Mouse (Mus musculus) embryo, embryonic 11.5 days (tissue): ENCODE results near the gene Sdr9c7.
"Not testable (repeated sequence)": the region's sequence is repeated elsewhere in the genome, so short reads cannot be mapped to it uniquely, and the experiment has no call there.

Experiments used
- DNase-seq: peaks from one replicate; pipeline ENCODE4 v3.0.0-alpha.2; 2012; ENCODE audit warnings: low read depth, low spot score

The Sdr9c7 gene

GRCm38 (mm10) chr10:127898218-127898617 lies at the start of gene Sdr9c7:
Sdr9c7 (plus strand) TSS chr10:127898518.
- DNase-seq = no peak

DNA sequence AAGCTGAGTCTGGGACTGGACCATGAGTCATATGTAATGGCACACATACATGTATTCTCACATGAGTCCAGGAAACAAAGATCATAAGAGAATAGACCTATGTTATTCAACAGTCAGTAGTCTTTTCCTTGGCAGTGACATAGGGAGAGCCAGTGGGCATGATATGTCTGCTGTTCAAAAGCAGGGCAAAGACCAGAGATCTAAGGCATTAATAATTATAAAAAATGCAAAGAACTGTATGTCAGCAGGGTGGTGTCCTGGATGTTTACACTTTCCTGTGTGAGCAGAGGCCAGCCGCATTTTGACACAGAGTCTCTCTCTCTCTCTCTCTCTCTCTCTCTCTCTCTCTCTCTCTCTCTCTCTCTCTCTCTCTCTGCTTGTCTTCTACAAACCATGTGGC lies 48.7 kb upstream of the Sdr9c7 start, which contains the start of gene Rdh19:
TSS of gene Rdh19 (plus strand) at position 301 of the 400 bp plus-strand sequence.
- DNase-seq = no peak

GRCm38 (mm10) chr10:127856376-127856775 lies 41.9 kb upstream of the Sdr9c7 start:
- DNase-seq = no peak

- no peak for DNase-seq
Measured at GRCm38 (mm10) chr10:127864931-127865330, 33.4 kb upstream of the Sdr9c7 start.

- no peak for DNase-seq
Measured at GRCm38 (mm10) chr10:127866232-127866631, 32.1 kb upstream of the Sdr9c7 start, which contains the start of gene Rdh16f2. Rdh16f2 (plus strand) TSS chr10:127866474.

DNA sequence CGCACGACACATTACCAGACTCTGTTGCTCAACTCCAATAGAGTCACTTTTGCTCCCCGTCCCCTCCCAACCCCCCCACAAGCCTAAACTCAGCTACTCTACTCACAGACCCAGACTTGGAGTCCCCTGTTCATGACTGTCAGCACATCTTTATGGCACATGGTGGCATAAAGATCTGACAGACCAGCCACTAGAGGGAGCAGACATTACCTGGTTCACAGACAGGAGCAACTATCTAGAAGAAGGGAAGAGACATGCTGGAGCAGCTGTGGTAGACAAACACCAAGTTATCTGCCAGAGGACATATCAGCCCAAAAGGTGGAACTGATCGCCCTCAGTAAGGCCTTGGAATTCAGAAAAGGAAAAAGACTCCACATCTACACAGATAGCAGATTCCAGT lies 25.8 kb upstream of the Sdr9c7 start:
- no peak for DNase-seq

GRCm38 (mm10) chr10:127877681-127878080 lies 20.6 kb upstream of the Sdr9c7 start:
- no peak for DNase-seq

GRCm38 (mm10) chr10:127878262-127879057 lies 19.9 kb upstream of the Sdr9c7 start:
- DNase-seq = no peak

DNA sequence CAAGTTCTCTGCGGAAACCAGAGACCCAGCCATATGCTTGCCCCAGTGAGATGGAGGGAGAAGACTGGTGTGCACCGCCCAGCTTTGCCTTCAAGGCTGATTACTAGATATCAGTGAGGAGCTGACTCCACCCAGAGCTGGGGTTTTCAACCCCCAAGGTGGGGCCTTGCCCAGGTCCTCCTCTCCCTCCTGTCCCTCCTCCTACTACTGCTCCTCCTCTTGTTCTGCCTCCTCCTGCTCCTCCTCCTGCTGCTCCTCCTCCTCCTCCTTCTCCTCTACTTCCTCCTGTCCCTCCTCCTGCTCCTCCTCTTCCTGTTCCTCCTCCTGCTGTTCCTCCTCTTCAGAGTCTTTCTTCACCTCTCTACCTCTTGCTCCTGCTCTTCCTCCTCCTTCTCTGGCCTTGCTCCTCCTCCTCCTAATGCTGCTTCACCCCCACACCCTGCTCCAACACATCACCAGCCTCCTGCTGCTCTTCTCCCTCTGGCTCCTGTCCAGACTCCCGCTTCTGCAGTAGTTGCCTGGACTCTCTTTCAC lies 19.1 kb upstream of the Sdr9c7 start:
- no peak for DNase-seq

- no peak for DNase-seq
Measured at GRCm38 (mm10) chr10:127881041-127881440, 17.3 kb upstream of the Sdr9c7 start.

GRCm38 (mm10) chr10:127886551-127886950 lies 11.8 kb upstream of the Sdr9c7 start:
- no peak for DNase-seq

DNA sequence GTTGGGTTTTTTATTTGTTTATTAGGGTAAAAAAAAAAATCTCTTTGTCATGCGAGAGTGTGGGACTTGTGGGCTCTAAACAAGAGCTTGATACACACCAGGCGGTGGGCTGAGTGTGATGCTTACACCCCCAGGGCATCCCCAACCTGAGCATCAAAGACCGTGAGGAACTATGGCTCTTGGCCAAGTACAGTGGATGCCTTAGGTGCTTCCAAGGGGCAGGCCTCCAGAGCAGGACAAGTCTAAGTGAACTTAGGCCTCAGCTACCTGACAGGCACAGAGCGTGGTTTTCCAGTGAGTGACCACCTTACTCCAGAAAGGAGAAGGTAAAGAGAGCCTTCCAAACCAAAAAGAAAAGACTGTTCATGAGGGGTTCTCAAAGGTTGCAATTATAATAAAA lies 11.3 kb upstream of the Sdr9c7 start:
- DNase-seq = no peak

DNA sequence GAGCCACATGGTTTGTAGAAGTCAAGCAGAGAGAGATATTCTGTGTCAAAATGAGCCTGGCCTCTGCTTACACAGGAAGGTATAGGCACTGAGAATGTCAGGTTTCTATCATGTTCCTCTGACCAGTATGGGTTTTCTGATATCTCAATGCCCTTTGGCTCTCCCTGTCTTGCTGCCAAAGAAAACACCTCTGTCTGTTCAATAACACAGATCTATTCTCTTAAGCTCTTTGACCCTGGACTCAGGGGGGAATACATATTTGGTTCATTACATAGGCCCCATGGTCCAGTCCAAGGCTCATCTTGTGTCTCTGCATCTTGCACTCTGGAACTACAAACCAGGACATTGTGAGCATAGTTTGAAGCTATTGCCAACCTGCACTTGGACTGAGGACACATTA lies 9.7 kb upstream of the Sdr9c7 start, which contains the start of gene Rdh7:
TSS of gene Rdh7 (minus strand) at position 213 of the 400 bp plus-strand sequence.
- DNase-seq = no peak

DNA sequence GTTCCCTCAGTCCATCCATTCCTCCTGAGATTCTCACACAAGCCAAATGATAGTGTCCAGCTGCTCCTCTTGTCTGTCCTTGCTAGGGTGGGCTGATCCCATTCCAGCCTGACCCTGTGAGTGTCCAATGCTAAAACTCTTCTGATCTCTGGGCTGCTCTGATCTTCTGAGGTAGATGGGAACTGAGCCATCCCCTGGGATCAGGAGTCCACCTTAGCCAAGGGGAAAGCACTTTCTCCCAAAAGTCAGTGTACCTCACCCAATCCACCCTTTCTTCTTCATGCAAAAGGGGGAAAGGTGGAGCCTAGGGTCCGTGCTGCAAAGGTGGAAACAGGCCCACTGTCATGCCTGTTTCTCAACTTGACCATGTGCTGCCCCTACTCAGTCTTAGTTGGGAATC lies 6.8 kb upstream of the Sdr9c7 start:
- no peak for DNase-seq

- not testable (repeated sequence) for DNase-seq
Measured at GRCm38 (mm10) chr10:127893163-127894022, 4.9 kb upstream of the Sdr9c7 start.

DNA sequence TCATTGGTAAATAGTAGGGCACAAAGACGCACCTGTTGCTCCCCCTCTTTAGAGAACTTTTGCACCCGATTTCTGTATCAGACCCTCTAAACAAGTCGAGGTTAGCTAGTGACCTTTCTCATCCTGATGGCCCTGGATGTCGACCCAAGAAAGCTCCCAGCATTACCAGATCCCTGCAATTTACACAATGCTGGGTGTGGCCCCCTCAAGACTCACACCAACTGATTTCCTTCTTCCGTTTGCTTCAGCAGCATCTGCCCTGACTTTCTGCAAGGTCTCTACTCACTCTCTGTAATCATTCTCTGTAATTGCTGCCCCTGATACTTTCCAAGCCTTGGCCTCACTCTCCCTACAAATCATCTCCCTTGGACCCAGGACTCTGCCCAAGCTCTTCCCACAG lies 1.6 kb upstream of the Sdr9c7 start:
- no peak for DNase-seq

DNA sequence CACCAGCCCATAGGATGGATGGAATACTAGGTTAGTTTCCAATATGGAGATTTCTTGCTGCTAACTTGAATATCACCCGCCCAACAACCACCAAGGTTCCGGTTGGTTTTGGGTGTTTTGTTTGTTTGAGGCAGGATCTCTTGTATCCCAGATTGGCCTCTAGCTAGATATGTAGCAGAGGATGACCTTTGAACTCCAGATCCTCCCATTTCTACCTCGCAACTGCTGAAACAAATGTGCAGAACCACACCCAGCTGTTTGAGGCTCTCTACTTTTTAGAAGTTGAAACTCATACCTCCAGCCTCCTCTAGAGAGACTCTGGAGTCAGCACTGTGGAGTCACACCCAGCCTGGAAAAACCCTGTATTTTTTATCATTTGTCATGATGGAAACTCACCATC lies 812 bp upstream of the Sdr9c7 start:
- DNase-seq = no peak

DNA sequence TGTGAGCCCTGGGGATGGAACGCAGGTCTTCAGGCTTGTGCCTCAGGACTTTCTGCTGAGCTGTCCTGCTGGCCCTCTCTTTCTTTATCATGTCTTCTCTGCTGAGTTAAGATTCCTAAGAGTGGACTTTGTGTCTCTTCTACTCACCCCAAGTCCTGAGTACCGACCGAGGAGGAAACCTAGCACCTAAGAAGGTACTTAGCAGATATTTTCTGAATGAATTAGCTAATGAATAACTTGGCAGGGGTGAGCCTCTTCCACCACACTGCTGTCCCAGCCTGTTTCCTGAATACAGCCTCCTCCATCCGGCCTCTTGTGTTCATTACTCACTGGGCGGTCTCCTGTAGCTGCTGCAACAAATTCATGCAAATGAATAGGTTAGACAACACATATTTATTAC lies 1.5 kb downstream of the Sdr9c7 start:
- no peak for DNase-seq

DNA sequence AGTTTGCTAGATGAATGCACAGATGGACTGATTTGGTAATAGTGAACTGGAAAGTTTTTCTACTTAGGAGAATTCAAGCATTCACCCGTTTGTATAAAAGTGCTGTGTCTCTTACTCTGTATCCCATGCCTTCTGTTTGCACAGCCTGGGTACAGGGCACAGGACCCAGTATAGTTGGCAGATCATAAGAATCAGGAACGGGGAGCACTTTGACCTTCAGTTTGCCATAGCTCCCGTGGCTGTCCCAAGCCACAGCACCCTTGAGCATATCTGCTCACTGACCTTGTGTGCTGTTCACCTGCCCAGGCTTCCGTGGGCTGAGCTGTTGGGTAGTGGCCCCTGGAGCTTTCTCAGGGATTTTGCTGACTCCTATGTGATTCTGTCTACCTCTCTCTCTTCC lies 3.4 kb downstream of the Sdr9c7 start:
- DNase-seq = no peak

DNA sequence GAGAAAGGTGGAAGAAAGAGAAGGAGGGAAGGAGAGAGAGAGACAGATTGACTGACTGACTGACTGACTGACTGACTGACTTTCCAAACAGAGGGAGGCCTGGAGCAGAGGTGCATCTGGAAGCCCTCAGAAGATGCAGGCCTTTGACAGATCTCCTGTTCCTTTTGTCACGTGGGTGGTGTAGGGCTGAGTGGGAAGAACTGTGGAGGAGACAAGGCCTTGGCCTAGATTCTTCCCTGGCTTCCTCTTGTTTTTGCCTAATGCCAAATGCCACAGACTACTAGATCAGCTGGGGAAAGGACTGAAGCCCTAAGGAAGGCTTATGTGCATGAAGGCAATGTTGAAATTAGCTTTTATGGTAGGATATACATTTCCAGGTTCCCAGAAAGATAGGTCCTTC lies 4.8 kb downstream of the Sdr9c7 start:
- no peak for DNase-seq

GRCm38 (mm10) chr10:127904718-127905446 lies 6.6 kb downstream of the Sdr9c7 start:
- no peak for DNase-seq

DNA sequence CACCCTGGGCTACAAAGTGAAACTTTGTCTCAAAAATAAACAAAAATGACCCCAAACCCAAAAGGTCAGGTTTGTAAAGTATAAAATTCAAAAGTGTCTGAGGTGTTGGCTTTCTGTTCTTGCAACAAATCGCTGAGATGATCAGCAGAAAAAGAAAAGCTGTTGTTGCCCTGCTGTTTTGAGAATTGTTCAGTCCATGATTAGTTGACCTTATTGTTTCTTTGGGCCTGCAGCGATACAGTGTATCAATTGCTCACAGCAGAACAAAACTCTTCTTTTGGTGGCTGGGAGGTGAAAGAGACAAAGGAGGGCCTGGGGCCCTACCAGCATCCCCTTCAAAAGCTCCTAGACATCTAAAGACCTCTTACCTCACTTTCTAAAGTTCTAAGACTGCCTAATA lies 7.8 kb downstream of the Sdr9c7 start:
- no peak for DNase-seq
